Mouse (Mus musculus) heart, adult 11 months (tissue): ENCODE data around the gene Zfp526.

ENCODE experiments used
- DNase-seq: peaks from one replicate; pipeline ENCODE4 v3.0.0; 2022

Gene Zfp526

DNA sequence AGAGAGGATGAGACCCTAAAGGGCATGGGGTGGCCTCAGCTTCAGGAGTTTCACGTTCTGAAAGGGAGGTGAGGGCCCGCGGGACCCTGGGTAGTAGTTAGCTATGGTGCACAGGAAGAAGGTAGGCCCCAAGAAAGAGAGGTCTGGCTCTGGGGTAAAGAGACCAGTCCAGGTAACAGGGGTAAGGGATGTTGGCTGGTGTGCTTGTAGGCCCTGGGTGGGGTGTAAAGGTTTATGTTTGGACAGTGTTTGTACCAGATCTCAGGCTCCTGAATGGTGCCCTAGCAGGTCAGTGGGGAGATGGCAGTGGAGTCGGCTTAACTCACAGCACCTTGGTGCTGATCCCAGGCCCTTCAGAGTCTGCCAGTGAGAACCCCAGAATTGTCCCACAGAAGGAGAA, 47.8 kb downstream of the Zfp526 start:
- DNase-seq = peak; percentile 93

DNA sequence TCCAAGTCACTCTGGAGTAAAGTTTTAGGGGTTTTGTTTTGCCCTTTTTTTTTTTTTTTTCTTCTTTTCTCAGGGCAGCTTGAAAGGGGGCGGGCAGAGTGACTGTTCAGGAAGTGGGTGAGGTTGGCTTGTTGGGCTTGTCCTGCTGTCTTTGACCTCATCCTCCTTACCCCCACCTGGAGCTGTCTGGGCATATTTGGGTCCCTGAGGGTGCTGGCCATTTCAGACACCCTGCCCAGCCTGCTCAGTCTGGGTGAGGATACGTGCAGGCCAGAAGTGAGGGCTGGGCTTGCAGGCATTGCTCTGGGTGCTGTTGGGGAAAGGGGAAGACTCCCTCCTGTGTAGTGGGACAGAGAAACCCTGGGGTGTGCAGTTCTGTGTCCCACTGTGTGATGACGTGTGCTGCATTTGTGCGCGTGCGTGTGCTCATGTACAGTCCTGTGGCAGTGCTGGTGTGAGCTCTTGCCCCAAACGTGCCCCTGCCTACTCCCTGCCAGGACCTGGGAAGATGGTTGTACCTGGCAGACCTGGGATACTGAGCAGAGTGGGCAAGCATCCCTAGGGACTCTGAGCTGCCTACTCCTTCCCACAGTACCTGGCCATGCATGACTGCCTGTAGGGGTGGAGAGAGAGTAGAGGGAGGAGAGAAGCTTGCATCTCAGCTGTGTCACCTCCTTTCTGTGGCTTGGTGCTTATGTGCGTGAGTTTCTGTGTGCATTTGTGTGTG, 48.5 kb downstream of the Zfp526 start:
- peak; percentile 95 for DNase-seq

GRCm38 (mm10) chr7:25270652-25271633, 49.7 kb downstream of the Zfp526 start:
- DNase-seq = peak; percentile 93

DNA sequence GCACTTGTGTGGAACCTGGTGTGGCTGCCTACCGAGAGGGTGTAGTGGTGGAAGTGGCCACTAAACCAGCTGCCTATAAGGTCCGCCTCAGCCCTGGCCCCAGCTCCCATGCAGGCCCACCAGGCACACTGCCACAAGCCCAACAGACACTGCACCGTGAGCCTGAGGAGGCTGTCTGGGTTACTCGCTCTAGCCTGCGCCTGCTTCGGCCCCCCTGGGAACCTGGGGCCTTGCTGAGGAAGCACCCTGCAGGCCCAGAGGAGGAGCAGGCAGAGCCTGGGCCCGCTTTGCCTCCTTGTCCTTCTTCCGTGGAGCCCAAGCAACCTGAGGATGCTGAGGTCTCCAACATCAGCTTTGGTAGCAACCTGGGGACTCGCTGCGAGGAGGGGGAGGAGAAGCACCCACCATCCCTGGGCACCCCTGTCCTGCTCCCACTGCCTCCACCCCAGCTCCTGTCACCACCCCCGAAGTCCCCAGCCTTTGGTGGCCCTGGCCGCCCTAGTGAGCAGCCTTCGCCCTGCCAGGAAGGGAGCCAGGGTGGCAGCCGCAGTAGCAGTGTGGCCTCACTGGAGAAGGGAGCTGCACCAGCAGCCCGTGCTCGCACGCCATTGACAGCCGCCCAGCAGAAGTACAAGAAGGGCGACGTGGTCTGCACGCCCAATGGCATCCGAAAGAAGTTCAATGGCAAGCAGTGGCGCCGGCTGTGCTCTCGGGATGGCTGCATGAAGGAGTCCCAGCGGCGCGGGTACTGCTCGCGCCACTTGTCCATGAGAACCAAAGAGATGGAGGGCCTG, 50.6 kb downstream of the Zfp526 start:
- peak; percentile 91 for DNase-seq

GRCm38 (mm10) chr7:25272445-25273258, 51.4 kb downstream of the Zfp526 start:
- peak; percentile 91 for DNase-seq

- peak; percentile 91 for DNase-seq
Observed at GRCm38 (mm10) chr7:25273259-25274241, 52.3 kb downstream of the Zfp526 start.

- DNase-seq = no peak
Observed at GRCm38 (mm10) chr7:25274571-25274970, 53.3 kb downstream of the Zfp526 start.

DNA sequence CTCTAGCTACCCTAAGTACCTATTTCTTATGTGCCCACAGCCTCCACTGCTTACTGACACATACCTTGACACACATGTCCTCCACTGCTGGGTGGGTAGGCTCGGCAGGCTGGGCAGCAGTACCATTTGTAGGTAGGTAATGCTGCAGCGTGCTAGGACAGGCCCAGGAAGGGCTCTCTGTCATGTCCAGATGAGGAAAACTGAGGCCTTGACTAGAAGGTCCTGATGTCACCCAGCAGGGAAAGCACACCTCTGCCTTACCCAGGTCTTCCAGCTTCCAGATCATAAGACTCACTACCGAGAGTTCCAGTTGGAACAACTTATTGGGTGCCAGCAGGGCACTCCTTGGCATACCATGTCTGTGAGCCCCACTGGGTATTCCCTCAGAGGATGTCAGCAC, 53.8 kb downstream of the Zfp526 start:
- DNase-seq = peak; percentile 85

DNA sequence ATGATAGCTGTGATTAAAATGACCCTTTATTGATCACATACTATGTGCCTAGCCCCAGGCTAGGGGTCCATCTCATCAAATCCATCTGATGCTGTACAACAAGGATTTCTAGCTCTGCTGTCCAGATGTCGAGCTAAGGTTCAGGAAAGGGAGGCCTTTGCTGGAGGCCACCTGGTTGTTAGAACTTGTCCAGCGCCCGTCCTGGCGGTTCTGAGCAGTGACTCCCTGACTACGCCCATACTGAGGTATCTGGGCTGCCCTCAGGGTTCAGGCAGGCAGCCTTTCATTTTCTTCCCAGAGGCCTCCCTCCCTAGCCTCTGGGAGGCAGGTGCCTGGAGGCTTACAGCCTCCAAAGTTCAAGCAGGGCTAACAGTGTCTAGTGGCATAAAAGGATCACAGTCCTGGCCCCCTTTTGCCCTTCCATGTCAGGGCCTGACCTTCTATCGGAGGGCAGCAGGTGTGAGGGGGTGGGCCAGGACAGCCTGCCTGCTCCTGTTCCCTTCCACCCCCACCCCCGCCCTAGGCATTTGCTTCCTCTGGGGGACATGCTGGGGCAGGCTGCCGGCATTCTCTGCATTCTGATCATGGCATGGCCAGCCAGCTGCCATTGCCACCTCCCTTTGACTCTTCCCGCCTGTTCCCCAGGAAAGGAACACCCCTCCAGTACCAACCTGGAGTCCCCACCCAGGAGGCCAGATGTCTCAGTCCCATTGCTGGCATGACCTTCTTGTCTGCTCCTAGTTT, 54.5 kb downstream of the Zfp526 start:
- DNase-seq = peak; percentile 91
